Mouse (Mus musculus) kidney, adult 9 months (tissue): ENCODE measurements at regions not wholly inside any gene's neighbourhood (a gene's known extent, or its start where the extent isn't known, plus 50 kb on each side); places are given as distances from the start of the nearest gene placed in this dataset.

Experiments
- DNase-seq: peaks from one replicate; pipeline ENCODE4 v3.0.0; 2022

- DNase-seq = no peak
Observed at GRCm38 (mm10) chr14:105841888-105842287, 54.7 kb downstream of the Spry2 start.

- DNase-seq = no peak
Observed at GRCm38 (mm10) chr14:105837533-105837932, 59.1 kb downstream of the Spry2 start.

- no peak for DNase-seq
Observed at GRCm38 (mm10) chr14:105830701-105831100, 65.9 kb downstream of the Spry2 start.

- no peak for DNase-seq
Observed at GRCm38 (mm10) chr14:105830301-105830700, 66.3 kb downstream of the Spry2 start.

GRCm38 (mm10) chr14:105823129-105823528, 73.5 kb downstream of the Spry2 start:
- DNase-seq = peak; percentile 56

- no peak for DNase-seq
Observed at GRCm38 (mm10) chr14:105822653-105823052, 74.0 kb downstream of the Spry2 start.

- no peak for DNase-seq
Observed at GRCm38 (mm10) chr14:105819534-105819933, 77.1 kb downstream of the Spry2 start.

GRCm38 (mm10) chr14:105818841-105819240, 77.8 kb downstream of the Spry2 start:
- DNase-seq = no peak

- no peak for DNase-seq
Observed at GRCm38 (mm10) chr14:105817481-105817880, 79.1 kb downstream of the Spry2 start.

- DNase-seq = peak; percentile 89
Observed at GRCm38 (mm10) chr14:105815827-105816226, 80.8 kb downstream of the Spry2 start.

GRCm38 (mm10) chr14:105815281-105815680, 81.3 kb downstream of the Spry2 start:
- DNase-seq = peak; percentile 58

GRCm38 (mm10) chr14:105813661-105814060, 83.0 kb downstream of the Spry2 start:
- no peak for DNase-seq

GRCm38 (mm10) chr14:105813097-105813496, 83.5 kb downstream of the Spry2 start:
- DNase-seq = no peak

- DNase-seq = no peak
Observed at GRCm38 (mm10) chr14:105805762-105806161, 90.9 kb downstream of the Spry2 start.

- DNase-seq = no peak
Observed at GRCm38 (mm10) chr14:105805362-105805761, 91.3 kb downstream of the Spry2 start.

- DNase-seq = no peak
Observed at GRCm38 (mm10) chr14:105804761-105805160, 91.9 kb downstream of the Spry2 start.

- peak; percentile 60 for DNase-seq
Observed at GRCm38 (mm10) chr14:105803281-105803680, 93.3 kb downstream of the Spry2 start.

GRCm38 (mm10) chr14:105802529-105803280, 93.9 kb downstream of the Spry2 start:
- peak; percentile 64 for DNase-seq

GRCm38 (mm10) chr14:105800142-105800925, 96.3 kb downstream of the Spry2 start:
- DNase-seq = no peak

GRCm38 (mm10) chr14:105799401-105799861, 97.2 kb downstream of the Spry2 start:
- DNase-seq = no peak

GRCm38 (mm10) chr14:105793010-105793702, 103.5 kb downstream of the Spry2 start:
- DNase-seq = peak; percentile 26

GRCm38 (mm10) chr14:105790441-105790840, 106.2 kb downstream of the Spry2 start:
- no peak for DNase-seq

GRCm38 (mm10) chr14:105783428-105783827, 113.2 kb downstream of the Spry2 start:
- DNase-seq = no peak
